Mouse (Mus musculus): Measurements from ENCODE around the gene Fmo6. TPM values are rescaled to one million over a fixed set of nuclear protein-coding genes. Genes with fewer than 3 reads are reported as not detected.
A peak's percentile ranks its signal among the peaks of the same experiment; 100 is the strongest.

Gene Fmo6
- not detected in 2 replicates for polyA plus RNA-seq (2015; fragmentation: Nextera tagmentation; extraction: Ambion mirVana)

- Histone ChIP-seq H3K36me3 (no peaks in the 10 kb centered on the region), H3K27ac (no peak within 1 kb of the TSS)
- ATAC-seq, result no peak
These were observed at the start of gene Fmo6 for GRCm38 (mm10) chr1:162937415-162937814. Gene Fmo6, minus strand, starts transcription at chr1:162937515.

GRCm38 (mm10) chr1:162986777-162987176 is 49.5 kb upstream of the Fmo6 start:
- Histone ChIP-seq H3K36me3 (no peaks in the 10 kb centered on the region), H3K4me1 (replicated peaks) (no peaks in the 10 kb centered on the region), H3K27ac (no peak overlapping the region), H3K9me3 (no peaks in the 10 kb centered on the region), H3K9ac (no peak overlapping the region), H3K4me3 (replicated peaks) (no peak overlapping the region), H3K27me3 (replicated peaks) (no peaks in the 10 kb centered on the region), H3K4me2 (replicated peaks) (no peak overlapping the region)
- no peak for ATAC-seq
- WGBS, result 78% methylated on average over 1 of the region's 1 CpGs

More at GRCm38 (mm10) chr1:162937415-162937814, at the start of gene Fmo6:
- no peak within 1 kb of the TSS for H3K9ac ChIP-seq
- H3K9me3 ChIP-seq, result no peaks in the 10 kb centered on the region
- H3K4me3 ChIP-seq (replicated peaks), result no peak within 1 kb of the TSS
- no peaks in the 10 kb centered on the region for H3K4me1 ChIP-seq (replicated peaks)
- H3K27me3 ChIP-seq (replicated peaks), result no peaks in the 10 kb centered on the region
- no peak within 1 kb of the TSS for H3K4me2 ChIP-seq (replicated peaks)
- 82% methylated on average over 6 of the region's 6 CpGs for WGBS

- no peak for ATAC-seq
- Histone ChIP-seq H3K27me3 (replicated peaks) (no peaks in the 10 kb centered on the region), H3K36me3 (no peaks in the 10 kb centered on the region), H3K4me2 (replicated peaks) (no peak overlapping the region), H3K27ac (no peak overlapping the region), H3K4me1 (replicated peaks) (no peaks in the 10 kb centered on the region), H3K9me3 (no peaks in the 10 kb centered on the region), H3K4me3 (replicated peaks) (no peak overlapping the region), H3K9ac (no peak overlapping the region)
- 89% methylated on average over 2 of the region's 2 CpGs for WGBS
These were observed 48.9 kb upstream of the Fmo6 start for GRCm38 (mm10) chr1:162986121-162986748.

- 85% methylated on average over 1 of the region's 1 CpGs for WGBS
These were observed 47.1 kb upstream of the Fmo6 start, which contains the start of gene Fmo3 for GRCm38 (mm10) chr1:162984428-162984827. Gene Fmo3, minus strand, starts transcription at chr1:162984528.

GRCm38 (mm10) chr1:162963556-162963955 is 26.2 kb upstream of the Fmo6 start:
- 63% methylated on average over 2 of the region's 2 CpGs for WGBS
- H3K4me2 ChIP-seq (replicated peaks), result no peak overlapping the region
- no peaks in the 10 kb centered on the region for H3K4me1 ChIP-seq (replicated peaks)
- no peaks in the 10 kb centered on the region for H3K9me3 ChIP-seq
- no peak overlapping the region for H3K9ac ChIP-seq
- H3K4me3 ChIP-seq (replicated peaks), result no peak overlapping the region
- no peak for ATAC-seq
- no peaks in the 10 kb centered on the region for H3K36me3 ChIP-seq
- no peaks in the 10 kb centered on the region for H3K27me3 ChIP-seq (replicated peaks)
- no peak overlapping the region for H3K27ac ChIP-seq

More at GRCm38 (mm10) chr1:162984428-162984827, 47.1 kb upstream of the Fmo6 start, which contains the start of gene Fmo3:
- H3K4me2 ChIP-seq (replicated peaks), result no peak within 1 kb of the TSS
- no peaks in the 10 kb centered on the region for H3K9me3 ChIP-seq
- H3K4me3 ChIP-seq (replicated peaks), result no peak within 1 kb of the TSS
- H3K27ac ChIP-seq, result no peak within 1 kb of the TSS
- H3K9ac ChIP-seq, result no peak within 1 kb of the TSS
- H3K27me3 ChIP-seq (replicated peaks), result no peaks in the 10 kb centered on the region
- no peaks in the 10 kb centered on the region for H3K36me3 ChIP-seq
- ATAC-seq, result no peak
- H3K4me1 ChIP-seq (replicated peaks), result no peaks in the 10 kb centered on the region

GRCm38 (mm10) chr1:162957422-162957821 is 20.1 kb upstream of the Fmo6 start:
- Histone ChIP-seq H3K9me3 (no peaks in the 10 kb centered on the region), H3K27me3 (replicated peaks) (no peaks in the 10 kb centered on the region), H3K4me3 (replicated peaks) (no peak overlapping the region), H3K4me2 (replicated peaks) (no peak overlapping the region), H3K4me1 (replicated peaks) (no peaks in the 10 kb centered on the region), H3K9ac (no peak overlapping the region), H3K27ac (no peak overlapping the region), H3K36me3 (no peaks in the 10 kb centered on the region)
- WGBS, result 85% methylated on average over 1 of the region's 1 CpGs
- no peak for ATAC-seq

- no peak for ATAC-seq
- H3K36me3 ChIP-seq, result no peaks in the 10 kb centered on the region
- 55% methylated on average over 2 of the region's 2 CpGs for whole genome bisulfite sequencing
These were observed 15.8 kb upstream of the Fmo6 start for GRCm38 (mm10) chr1:162953079-162953478.

GRCm38 (mm10) chr1:162949763-162950162 is 12.4 kb upstream of the Fmo6 start:
- Histone ChIP-seq H3K4me2 (replicated peaks) (no peak overlapping the region), H3K9ac (no peak overlapping the region), H3K4me3 (replicated peaks) (no peak overlapping the region), H3K9me3 (no peaks in the 10 kb centered on the region), H3K4me1 (replicated peaks) (no peaks in the 10 kb centered on the region), H3K27me3 (replicated peaks) (no peaks in the 10 kb centered on the region), H3K36me3 (no peaks in the 10 kb centered on the region), H3K27ac (no peak overlapping the region)
- no peak for ATAC-seq
- WGBS, result 88% methylated on average over 1 of the region's 1 CpGs

More at GRCm38 (mm10) chr1:162953079-162953478, 15.8 kb upstream of the Fmo6 start:
- Histone ChIP-seq H3K27me3 (replicated peaks) (no peaks in the 10 kb centered on the region), H3K27ac (no peak overlapping the region), H3K4me2 (replicated peaks) (no peak overlapping the region), H3K4me3 (replicated peaks) (no peak overlapping the region), H3K4me1 (replicated peaks) (no peaks in the 10 kb centered on the region), H3K9ac (no peak overlapping the region), H3K9me3 (no peaks in the 10 kb centered on the region)

GRCm38 (mm10) chr1:162947934-162948333 is 10.6 kb upstream of the Fmo6 start:
- Histone ChIP-seq H3K27ac (no peak overlapping the region), H3K4me1 (replicated peaks) (no peaks in the 10 kb centered on the region), H3K4me2 (replicated peaks) (no peak overlapping the region), H3K9me3 (no peaks in the 10 kb centered on the region), H3K27me3 (replicated peaks) (no peaks in the 10 kb centered on the region), H3K9ac (no peak overlapping the region), H3K4me3 (replicated peaks) (no peak overlapping the region), H3K36me3 (no peaks in the 10 kb centered on the region)
- ATAC-seq, result no peak
- WGBS, result 90% methylated on average over 6 of the region's 6 CpGs

- H3K27ac ChIP-seq, result no peak overlapping the region
- H3K9me3 ChIP-seq, result no peaks in the 10 kb centered on the region
- no peak overlapping the region for H3K4me2 ChIP-seq (replicated peaks)
- 67% methylated on average over 4 of the region's 4 CpGs for WGBS
- H3K4me1 ChIP-seq (replicated peaks), result no peaks in the 10 kb centered on the region
- H3K36me3 ChIP-seq, result no peaks in the 10 kb centered on the region
- H3K9ac ChIP-seq, result no peak overlapping the region
- ATAC-seq, result peak; percentile 59
- H3K4me3 ChIP-seq (replicated peaks), result no peak overlapping the region
- H3K27me3 ChIP-seq (replicated peaks), result no peaks in the 10 kb centered on the region
These were observed 9.7 kb upstream of the Fmo6 start for GRCm38 (mm10) chr1:162946837-162947558.

GRCm38 (mm10) chr1:162943700-162944099 is 6.4 kb upstream of the Fmo6 start:
- H3K4me3 ChIP-seq (replicated peaks), result no peak overlapping the region
- no peaks in the 10 kb centered on the region for H3K4me1 ChIP-seq (replicated peaks)
- H3K27me3 ChIP-seq (replicated peaks), result no peaks in the 10 kb centered on the region
- ATAC-seq, result no peak
- H3K9me3 ChIP-seq, result no peaks in the 10 kb centered on the region
- 66% methylated on average over 6 of the region's 6 CpGs for WGBS
- no peaks in the 10 kb centered on the region for H3K36me3 ChIP-seq
- H3K4me2 ChIP-seq (replicated peaks), result no peak overlapping the region
- H3K27ac ChIP-seq, result no peak overlapping the region
- no peak overlapping the region for H3K9ac ChIP-seq

GRCm38 (mm10) chr1:162938696-162939351 is 1.5 kb upstream of the Fmo6 start:
- H3K27me3 ChIP-seq (replicated peaks), result no peaks in the 10 kb centered on the region
- WGBS, result 63% methylated on average over 4 of the region's 4 CpGs
- H3K4me3 ChIP-seq (replicated peaks), result no peak overlapping the region
- no peak overlapping the region for H3K4me2 ChIP-seq (replicated peaks)
- no peaks in the 10 kb centered on the region for H3K9me3 ChIP-seq
- ATAC-seq, result peak; percentile 89
- H3K36me3 ChIP-seq, result no peaks in the 10 kb centered on the region
- H3K4me1 ChIP-seq (replicated peaks), result no peaks in the 10 kb centered on the region
- H3K9ac ChIP-seq, result no peak overlapping the region
- H3K27ac ChIP-seq, result no peak overlapping the region

Measured in intestine, embryonic 15.5 days (tissue).